Mouse (Mus musculus): Measurements from ENCODE around the gene Cfap157. TPM values are rescaled to one million over a fixed set of nuclear protein-coding genes. Genes with fewer than 3 reads are reported as not detected.

Cfap157 gene
- polyA plus RNA-seq, 1 experiment from 2014 or later, result 0.44 TPM

DNA sequence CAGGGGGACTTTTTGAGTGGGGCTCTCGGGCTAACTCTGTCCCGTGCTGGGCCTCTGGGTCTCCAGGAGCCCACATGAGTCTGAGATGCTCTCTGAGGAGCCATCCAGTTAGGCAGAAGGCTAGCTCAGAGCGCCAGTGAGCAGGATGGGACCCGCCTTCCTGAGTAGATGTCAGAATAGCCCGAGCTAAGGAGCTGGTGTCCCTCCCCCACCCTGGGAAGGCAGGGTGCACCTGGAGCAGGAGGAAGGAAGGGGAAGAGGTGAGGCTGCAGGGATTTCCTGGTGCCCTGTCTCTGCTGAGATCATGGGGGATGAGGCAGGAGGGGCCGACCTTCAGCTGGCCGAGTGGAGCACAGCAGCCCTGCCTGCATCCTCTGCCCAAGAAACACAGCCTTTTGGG lies 55.8 kb downstream of the Cfap157 start:
- peaks cover 10% of the 10 kb centered on the region; the same call in 1 of the 2 replicates for H3K36me3 ChIP-seq
- H3K27me3 ChIP-seq (replicated peaks), result no peaks in the 10 kb centered on the region
- no peak overlapping the region for H3K9ac ChIP-seq
- no peak overlapping the region for H3K4me3 ChIP-seq
- H3K4me2 ChIP-seq, result peak overlapping the region; percentile 57
- no peak for ATAC-seq
- H3K9me3 ChIP-seq (replicated peaks), result no peaks in the 10 kb centered on the region
- 50% methylated on average over 7 of the region's 7 CpGs for WGBS (ENCODE audit: insufficient replicate concordance)
- peaks cover 18% of the 10 kb centered on the region for H3K4me1 ChIP-seq
- no peak overlapping the region for H3K27ac ChIP-seq

DNA sequence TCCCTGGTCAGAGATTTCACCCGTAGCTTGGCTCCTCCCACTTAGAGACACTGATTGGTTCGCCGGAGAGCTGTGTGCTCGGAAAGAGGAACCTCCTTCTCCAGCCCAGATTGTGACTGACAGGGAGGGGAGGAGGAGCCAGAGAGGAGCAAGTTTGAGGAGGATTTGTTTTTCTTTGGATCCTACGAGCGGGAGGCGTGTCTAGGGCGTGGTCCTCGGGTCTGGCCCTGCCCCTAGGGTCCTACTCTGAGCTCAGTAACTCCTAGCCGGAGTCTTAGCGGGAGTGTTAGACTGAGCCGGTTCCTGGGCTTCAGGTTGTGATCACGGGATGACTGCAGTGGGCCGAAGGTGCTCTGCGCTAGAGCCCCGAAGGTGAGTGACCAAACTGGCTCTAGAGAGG lies 56.8 kb downstream of the Cfap157 start:
- peaks cover 10% of the 10 kb centered on the region; the same call in 1 of the 2 replicates for H3K36me3 ChIP-seq
- no peak overlapping the region for H3K27ac ChIP-seq
- H3K4me2 ChIP-seq, result peak overlapping the region; percentile 57
- 5% methylated on average over 16 of the region's 16 CpGs for WGBS (ENCODE audit: insufficient replicate concordance)
- ATAC-seq, result peak; percentile 86
- H3K27me3 ChIP-seq (replicated peaks), result no peaks in the 10 kb centered on the region
- H3K4me3 ChIP-seq, result peak overlapping the region; percentile 33
- peaks cover 23% of the 10 kb centered on the region for H3K4me1 ChIP-seq
- peak overlapping the region; percentile 49; the same call in 1 of the 2 replicates for H3K9ac ChIP-seq
- no peaks in the 10 kb centered on the region for H3K9me3 ChIP-seq (replicated peaks)

Other genes starting within 250 kb of the Cfap157 start
- 2.4 and 2.5 TPM in 2 replicates for gene Fam102a, start 249.1 kb downstream of the Cfap157 start, polyA plus RNA-seq (2016; fragmentation: Nextera tagmentation; extraction: Ambion mirVana)
- 69.5 and 73.8 TPM in 2 replicates for gene Dpm2, start 213.6 kb downstream of the Cfap157 start, polyA plus RNA-seq (2016; fragmentation: Nextera tagmentation; extraction: Ambion mirVana)
- gene Pip5kl1, start 209.6 kb downstream of the Cfap157 start, polyA plus RNA-seq (2016; fragmentation: Nextera tagmentation; extraction: Ambion mirVana), result 0.13 TPM in 1 of 2 replicates, not detected in the other
- gene 9430097D07Rik, start 208.7 kb downstream of the Cfap157 start, polyA plus RNA-seq (2016; fragmentation: Nextera tagmentation; extraction: Ambion mirVana), result not detected in 2 replicates
- gene St6galnac4, start 197.3 kb downstream of the Cfap157 start, polyA plus RNA-seq (2016; fragmentation: Nextera tagmentation; extraction: Ambion mirVana), result 17.5 and 18.9 TPM in 2 replicates
- gene St6galnac6, start 184.7 kb downstream of the Cfap157 start, polyA plus RNA-seq (2016; fragmentation: Nextera tagmentation; extraction: Ambion mirVana), result 14.5 and 15.4 TPM in 2 replicates
- 2.6 TPM in 2 replicates for gene Ak1, start 162.7 kb downstream of the Cfap157 start, polyA plus RNA-seq (2016; fragmentation: Nextera tagmentation; extraction: Ambion mirVana)
- gene Eng, start 137.8 kb downstream of the Cfap157 start, polyA plus RNA-seq (2016; fragmentation: Nextera tagmentation; extraction: Ambion mirVana), result 32.4 and 35.4 TPM in 2 replicates
- 32.8 and 35.8 TPM in 2 replicates for gene Fpgs, start 80.3 kb downstream of the Cfap157 start, polyA plus RNA-seq (2016; fragmentation: Nextera tagmentation; extraction: Ambion mirVana)
- gene Cdk9, start 71.4 kb downstream of the Cfap157 start, polyA plus RNA-seq (2016; fragmentation: Nextera tagmentation; extraction: Ambion mirVana), result 85.3 and 86.1 TPM in 2 replicates
- 9.7 and 10.1 TPM in 2 replicates for gene Sh2d3c, start 63.4 kb downstream of the Cfap157 start, polyA plus RNA-seq (2016; fragmentation: Nextera tagmentation; extraction: Ambion mirVana)
- not detected in 2 replicates for gene 6330409D20Rik, start 43.4 kb downstream of the Cfap157 start, polyA plus RNA-seq (2016; fragmentation: Nextera tagmentation; extraction: Ambion mirVana)
- gene Tor2a, start 27.2 kb downstream of the Cfap157 start, polyA plus RNA-seq (2016; fragmentation: Nextera tagmentation; extraction: Ambion mirVana), result 35.9 and 36.6 TPM in 2 replicates
- 0.12 and 0.26 TPM in 2 replicates for gene Ttc16, start 8.8 kb downstream of the Cfap157 start, polyA plus RNA-seq (2016; fragmentation: Nextera tagmentation; extraction: Ambion mirVana)
- gene Ptrh1, start 8.6 kb downstream of the Cfap157 start, polyA plus RNA-seq (2016; fragmentation: Nextera tagmentation; extraction: Ambion mirVana), result 3.3 and 3.5 TPM in 2 replicates
- gene Stxbp1, start 62.8 kb upstream of the Cfap157 start, polyA plus RNA-seq (2016; fragmentation: Nextera tagmentation; extraction: Ambion mirVana), result 5.8 and 5.9 TPM in 2 replicates
- gene Fam129b, start 91.7 kb upstream of the Cfap157 start, polyA plus RNA-seq (2016; fragmentation: Nextera tagmentation; extraction: Ambion mirVana), result 11.9 and 12.4 TPM in 2 replicates
- gene Rpl12, start 177.1 kb upstream of the Cfap157 start, polyA plus RNA-seq (2016; fragmentation: Nextera tagmentation; extraction: Ambion mirVana), result 171 and 174 TPM in 2 replicates
- gene Lrsam1, start 177.2 kb upstream of the Cfap157 start, polyA plus RNA-seq (2016; fragmentation: Nextera tagmentation; extraction: Ambion mirVana), result 3.5 and 4.4 TPM in 2 replicates
- gene Slc2a8, start 197.7 kb upstream of the Cfap157 start, polyA plus RNA-seq (2016; fragmentation: Nextera tagmentation; extraction: Ambion mirVana), result 11.2 and 11.9 TPM in 2 replicates